Mouse (Mus musculus) retina, postnatal 7 days (tissue): ENCODE measurements at regions not wholly inside any gene's neighbourhood (a gene's known extent, or its start where the extent isn't known, plus 50 kb on each side); places are given as distances from the start of the nearest gene placed in this dataset.

Source experiments
- DNase-seq: peaks from one replicate; pipeline ENCODE4 v3.0.0-alpha.2; 2012; ENCODE audit warnings: low read depth, low spot score

- DNase-seq: no peak
Measured at GRCm38 (mm10) chr3:45523281-45523680, 145.1 kb downstream of the Pcdh10 start.

GRCm38 (mm10) chr3:45547091-45547490, 168.9 kb downstream of the Pcdh10 start:
- no peak for DNase-seq

GRCm38 (mm10) chr3:45555736-45556135, 177.5 kb downstream of the Pcdh10 start:
- peak; percentile 50 for DNase-seq

- no peak for DNase-seq
Measured at GRCm38 (mm10) chr3:45572995-45573394, 194.8 kb downstream of the Pcdh10 start.

- no peak for DNase-seq
Measured at GRCm38 (mm10) chr3:45577035-45577434, 198.8 kb downstream of the Pcdh10 start.

- DNase-seq: no peak
Measured at GRCm38 (mm10) chr3:45593561-45593960, 215.4 kb downstream of the Pcdh10 start.

GRCm38 (mm10) chr3:45602278-45602677, 224.1 kb downstream of the Pcdh10 start:
- no peak for DNase-seq

GRCm38 (mm10) chr3:45603151-45603550, 225.0 kb downstream of the Pcdh10 start:
- DNase-seq: no peak

- no peak for DNase-seq
Measured at GRCm38 (mm10) chr3:45620729-45621128, 242.5 kb downstream of the Pcdh10 start.

- DNase-seq: no peak
Measured at GRCm38 (mm10) chr3:45645856-45646450, 267.8 kb downstream of the Pcdh10 start.

- no peak for DNase-seq
Measured at GRCm38 (mm10) chr3:45649361-45649760, 271.2 kb downstream of the Pcdh10 start.

- DNase-seq: no peak
Measured at GRCm38 (mm10) chr3:45657023-45657422, 278.8 kb downstream of the Pcdh10 start.

GRCm38 (mm10) chr3:45658093-45658776, 280.0 kb downstream of the Pcdh10 start:
- DNase-seq: no peak

- DNase-seq: no peak
Measured at GRCm38 (mm10) chr3:45659052-45659451, 280.9 kb downstream of the Pcdh10 start.

GRCm38 (mm10) chr3:45670434-45670833, 292.2 kb downstream of the Pcdh10 start:
- DNase-seq: no peak

GRCm38 (mm10) chr3:45677672-45678071, 299.5 kb downstream of the Pcdh10 start:
- no peak for DNase-seq

GRCm38 (mm10) chr3:45681410-45681809, 303.2 kb downstream of the Pcdh10 start:
- peak; percentile 3 for DNase-seq

- DNase-seq: no peak
Measured at GRCm38 (mm10) chr3:45707891-45708290, 329.7 kb downstream of the Pcdh10 start.
